Mouse (Mus musculus) neutrophil, adult 5-6 weeks (primary cell): ENCODE data around the gene Eva1b. TPM values are rescaled to one million over a fixed set of nuclear protein-coding genes. Genes with fewer than 3 reads are reported as not detected.
"Not testable (repeated sequence)": the region's sequence is repeated elsewhere in the genome, so short reads cannot be mapped to it uniquely, and the experiment has no call there.

Experiments used
- ATAC-seq: fragments of 151-379, 151-347 bp; 2 replicates; pipeline ENCODE4 v1.8.0; 2017; ENCODE audit warnings: mild to moderate bottlenecking, moderate TSS enrichment; ENCODE audit not compliant: insufficient number of reproducible peaks, poor library complexity, low FRiP score, severe bottlenecking; ENCODE audit errors: extremely low read depth
- total RNA-seq: library from RNA; stranded (forward); fragments of 200-1000 nt; gene quantifications from 2 replicates; pipeline ENCODE4 v1.2.3, GENCODE M21; 2017

Gene Eva1b
- total RNA-seq, 1 experiment from 2014 or later: 3.1 TPM

- not testable (repeated sequence) for ATAC-seq
These were observed 28.4 kb downstream of the Eva1b start for GRCm38 (mm10) chr4:126175980-126176379.

GRCm38 (mm10) chr4:126181170-126181957 is 33.8 kb downstream of the Eva1b start:
- ATAC-seq: peak; percentile 71; the same call in 1 of the 2 replicates

- ATAC-seq: no peak
These were observed 35.5 kb downstream of the Eva1b start for GRCm38 (mm10) chr4:126183034-126183433.

GRCm38 (mm10) chr4:126187096-126187495 is 39.6 kb downstream of the Eva1b start:
- ATAC-seq: no peak

GRCm38 (mm10) chr4:126190636-126191035 is 43.1 kb downstream of the Eva1b start:
- no peak for ATAC-seq

- ATAC-seq: no peak
These were observed 46.7 kb downstream of the Eva1b start for GRCm38 (mm10) chr4:126194216-126194615.

GRCm38 (mm10) chr4:126194916-126195315 is 47.4 kb downstream of the Eva1b start:
- no peak for ATAC-seq

- ATAC-seq: no peak
These were observed 49.9 kb downstream of the Eva1b start for GRCm38 (mm10) chr4:126197485-126197884.

Other genes starting within 250 kb of the Eva1b start
- gene Csf3r, start 123.2 kb upstream of the Eva1b start, total RNA-seq: 2,879 and 3,175 TPM in 2 replicates
- 55.0 and 61.3 TPM in 2 replicates for gene Mrps15, start 100.8 kb upstream of the Eva1b start, total RNA-seq
- gene Oscp1, start 89.2 kb upstream of the Eva1b start, total RNA-seq: 17.4 and 23.7 TPM in 2 replicates
- 19.4 and 29.0 TPM in 2 replicates for gene Lsm10, start 51.1 kb upstream of the Eva1b start, total RNA-seq
- 65.2 and 66.7 TPM in 2 replicates for gene Stk40, start 43.8 kb upstream of the Eva1b start, total RNA-seq
- 0.81 and 0.86 TPM in 2 replicates for gene Sh3d21, start 15.7 kb downstream of the Eva1b start, total RNA-seq
- gene Thrap3, start 55.0 kb downstream of the Eva1b start, total RNA-seq: 378 and 401 TPM in 2 replicates
- 104 and 115 TPM in 2 replicates for gene Map7d1, start 108.6 kb downstream of the Eva1b start, total RNA-seq
- gene Trappc3, start 114.6 kb downstream of the Eva1b start, total RNA-seq: 33.1 and 37.7 TPM in 2 replicates
- not detected in 2 replicates for gene Col8a2, start 139.0 kb downstream of the Eva1b start, total RNA-seq
- 21.9 and 22.2 TPM in 2 replicates for gene Adprhl2, start 174.0 kb downstream of the Eva1b start, total RNA-seq
- not detected in 2 replicates for gene Tekt2, start 177.9 kb downstream of the Eva1b start, total RNA-seq